Mouse (Mus musculus) splenic B cell, adult 2 months (primary cell): Measurements from ENCODE around the gene Mtcl1.

Experiments
- DNase-seq: peaks from one replicate; pipeline ENCODE4 v3.0.0-alpha.2; 2011; ENCODE audit warnings: low read depth, low spot score
- H3K27me3 ChIP-seq: 2 replicates; pipeline ENCODE4 v1.6.1; 2012; ENCODE audit warnings: mild to moderate bottlenecking, low read length, moderate library complexity, mixed read lengths; ENCODE audit not compliant: control insufficient read depth, poor library complexity, insufficient read depth, severe bottlenecking
- H3K36me3 ChIP-seq: 2 replicates; pipeline ENCODE4 v1.6.1; 2012; ENCODE audit warnings: mild to moderate bottlenecking, low read length, moderate library complexity, mixed read lengths; ENCODE audit not compliant: control insufficient read depth, poor library complexity, insufficient read depth, severe bottlenecking

Gene Mtcl1

GRCm38 (mm10) chr17:66471252-66471651, 21.7 kb upstream of the Mtcl1 start:
- no peak for DNase-seq
- H3K27me3 ChIP-seq = no peaks in the 10 kb centered on the region
- no peaks in the 10 kb centered on the region for H3K36me3 ChIP-seq

DNA sequence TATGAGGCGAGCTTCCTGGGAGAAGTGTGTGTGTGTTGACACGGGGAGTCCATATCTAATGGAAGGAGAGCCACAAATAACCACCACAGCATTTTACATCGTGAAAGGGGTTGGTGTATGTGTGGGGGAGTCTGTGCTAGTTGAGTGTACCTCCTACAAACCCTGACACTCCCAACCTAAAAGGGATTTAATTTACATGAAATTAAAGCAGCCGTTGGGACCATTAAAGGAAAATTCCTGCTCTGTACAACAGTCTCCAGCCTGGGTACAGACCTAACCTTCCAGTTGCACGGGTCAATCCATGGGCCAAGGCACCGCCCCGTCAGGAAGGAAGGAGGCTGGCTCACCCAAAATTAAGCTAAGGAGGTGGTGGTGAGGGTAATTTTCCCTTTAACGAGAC, 20.5 kb upstream of the Mtcl1 start:
- no peaks in the 10 kb centered on the region for H3K27me3 ChIP-seq
- no peak for DNase-seq
- H3K36me3 ChIP-seq = no peaks in the 10 kb centered on the region

DNA sequence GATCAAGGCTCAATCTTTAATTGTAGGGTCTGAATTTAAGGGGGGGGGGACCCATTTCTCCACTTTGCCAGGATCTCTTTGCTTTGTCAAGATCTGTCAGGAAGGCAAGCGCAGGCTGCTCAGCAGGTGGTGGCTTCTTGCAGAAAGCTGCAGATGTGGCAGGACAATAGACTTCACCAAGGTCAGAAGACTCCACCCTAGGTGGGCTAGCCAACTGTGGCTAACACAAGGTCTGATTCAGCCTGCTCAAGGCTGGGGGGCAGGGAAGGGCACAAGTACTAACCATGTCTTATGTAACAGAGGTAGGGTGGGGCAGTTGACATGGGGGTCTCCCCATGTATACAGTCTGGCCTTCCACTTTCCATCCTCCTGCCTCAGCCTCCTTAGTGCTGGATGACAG, 7.7 kb upstream of the Mtcl1 start:
- Histone ChIP-seq H3K36me3 (no peaks in the 10 kb centered on the region), H3K27me3 (peaks cover 4% of the 10 kb centered on the region; the same call in 1 of the 2 replicates)
- no peak for DNase-seq

- Histone ChIP-seq H3K27me3 (peaks cover 4% of the 10 kb centered on the region; the same call in 1 of the 2 replicates), H3K36me3 (no peaks in the 10 kb centered on the region)
- DNase-seq = peak; percentile 64
Measured at GRCm38 (mm10) chr17:66451143-66451542, 1.6 kb upstream of the Mtcl1 start.

- Histone ChIP-seq H3K36me3 (no peaks in the 10 kb centered on the region), H3K27me3 (peaks cover 4% of the 10 kb centered on the region; the same call in 1 of the 2 replicates)
- DNase-seq = no peak
Measured at GRCm38 (mm10) chr17:66450526-66451070, 1.0 kb upstream of the Mtcl1 start.

DNA sequence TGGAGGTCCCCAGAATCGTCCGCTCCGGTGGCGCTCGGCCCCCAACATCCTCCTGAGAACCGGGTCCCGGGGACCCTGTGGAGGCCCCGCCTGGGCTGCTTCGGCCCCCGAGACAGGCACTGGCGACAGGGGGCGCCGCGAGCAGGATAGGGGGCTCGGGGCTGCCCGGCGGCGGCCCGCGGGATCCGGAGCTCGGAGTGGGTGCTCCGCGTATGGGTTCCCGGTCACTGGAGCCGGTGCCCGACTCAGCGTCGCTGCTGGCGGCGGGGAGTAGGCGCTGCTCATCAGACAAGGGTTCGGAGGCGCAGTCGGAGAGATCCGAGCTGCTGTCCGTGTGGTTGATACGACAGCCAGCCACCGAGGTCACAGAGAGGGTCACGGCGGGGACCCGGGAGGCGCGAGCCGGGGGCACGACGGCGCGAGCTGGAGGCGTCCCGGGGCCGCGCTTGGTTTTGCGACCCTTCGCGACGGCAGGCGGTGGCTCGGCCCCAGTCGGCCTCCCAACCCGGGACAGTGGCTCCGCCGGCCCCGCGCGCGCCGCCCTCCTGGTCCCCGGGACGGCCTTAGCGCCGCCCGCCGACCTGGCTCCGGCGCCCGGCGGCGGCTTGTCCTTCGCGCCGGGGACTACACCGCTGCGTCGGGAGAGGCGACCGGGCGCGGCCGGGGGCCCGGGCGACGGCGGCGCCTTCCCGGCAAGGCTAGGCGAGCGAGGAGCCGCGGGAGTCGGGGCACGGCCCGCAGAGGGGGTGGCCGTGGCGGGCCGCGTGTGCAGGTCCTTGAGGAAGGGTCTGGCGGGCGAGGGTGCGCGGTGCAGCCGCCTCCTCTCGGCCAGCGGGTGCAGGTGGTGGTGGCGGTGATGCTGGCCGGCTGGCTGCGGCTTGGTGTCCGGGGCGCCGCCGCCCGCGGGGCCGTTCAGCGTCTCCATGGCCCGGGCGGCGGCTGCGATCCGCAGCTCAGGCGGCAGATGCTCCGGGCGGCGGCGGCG, 837 bp downstream of the Mtcl1 start:
- no peak for DNase-seq
- no peaks in the 10 kb centered on the region for H3K36me3 ChIP-seq
- peaks cover 4% of the 10 kb centered on the region; the same call in 1 of the 2 replicates for H3K27me3 ChIP-seq

DNA sequence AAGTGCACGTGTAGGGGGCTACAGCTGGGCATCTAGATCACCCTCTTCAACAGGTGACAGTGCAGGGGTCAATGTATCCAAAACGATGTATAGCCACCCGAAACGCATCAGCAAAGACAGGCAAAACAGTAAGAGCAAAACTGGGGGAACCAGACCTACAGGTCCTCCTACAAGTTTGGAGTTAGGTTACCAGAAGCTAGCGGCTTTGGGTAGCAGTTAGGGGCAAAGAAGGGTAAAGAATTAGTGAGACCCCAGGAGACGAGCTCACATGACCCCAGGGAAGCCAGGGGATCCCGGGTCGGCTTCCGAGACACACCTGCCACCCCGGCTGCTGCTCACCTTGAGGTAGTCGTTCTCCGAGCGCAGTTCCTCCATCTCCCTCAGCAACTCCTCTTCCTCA, 1.6 kb downstream of the Mtcl1 start:
- Histone ChIP-seq H3K27me3 (peaks cover 4% of the 10 kb centered on the region; the same call in 1 of the 2 replicates), H3K36me3 (no peaks in the 10 kb centered on the region)
- DNase-seq = no peak

GRCm38 (mm10) chr17:66447007-66447312, 2.6 kb downstream of the Mtcl1 start:
- no peak for DNase-seq
- Histone ChIP-seq H3K36me3 (no peaks in the 10 kb centered on the region), H3K27me3 (peaks cover 2% of the 10 kb centered on the region; the same call in 1 of the 2 replicates)

DNA sequence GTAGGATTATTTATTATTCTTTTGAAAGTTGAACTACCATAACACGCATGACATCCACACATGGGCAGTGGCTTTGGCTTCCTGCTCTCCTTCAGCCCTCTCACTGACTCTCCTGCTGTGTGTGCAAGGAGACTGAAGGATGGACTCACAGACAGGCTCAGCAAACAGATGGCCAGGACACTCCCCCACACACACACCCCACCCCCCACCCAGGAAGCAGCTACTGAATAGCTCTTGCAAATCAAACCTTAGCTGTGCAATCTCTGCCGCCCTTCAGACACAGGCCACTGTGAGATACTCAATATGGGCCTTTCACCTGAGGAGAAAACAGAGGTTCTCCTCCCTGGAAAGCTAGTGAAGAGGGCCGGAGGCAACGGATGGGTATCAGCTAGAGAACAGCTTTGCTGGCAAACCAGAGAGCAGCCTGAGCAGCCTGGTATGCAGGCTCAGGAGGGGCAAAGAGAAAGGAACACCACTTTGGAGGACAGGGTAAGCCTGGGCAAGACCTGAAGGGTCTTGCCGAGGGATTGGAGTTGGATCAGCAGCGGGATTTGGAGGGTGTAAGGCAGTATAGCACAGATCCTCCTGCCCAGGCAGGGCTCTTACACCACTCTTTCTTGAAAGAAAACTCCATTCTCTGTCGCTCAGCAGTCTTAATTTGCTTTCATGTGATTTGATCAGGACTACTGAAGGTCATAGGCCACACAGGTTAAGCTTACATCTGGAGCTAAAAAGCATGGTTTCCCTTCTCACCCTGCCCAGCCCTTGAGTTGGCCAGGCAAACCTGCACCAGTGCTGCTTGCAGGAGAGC, 3.1 kb downstream of the Mtcl1 start:
- H3K36me3 ChIP-seq = no peaks in the 10 kb centered on the region
- peaks cover 2% of the 10 kb centered on the region; the same call in 1 of the 2 replicates for H3K27me3 ChIP-seq
- DNase-seq = no peak

DNA sequence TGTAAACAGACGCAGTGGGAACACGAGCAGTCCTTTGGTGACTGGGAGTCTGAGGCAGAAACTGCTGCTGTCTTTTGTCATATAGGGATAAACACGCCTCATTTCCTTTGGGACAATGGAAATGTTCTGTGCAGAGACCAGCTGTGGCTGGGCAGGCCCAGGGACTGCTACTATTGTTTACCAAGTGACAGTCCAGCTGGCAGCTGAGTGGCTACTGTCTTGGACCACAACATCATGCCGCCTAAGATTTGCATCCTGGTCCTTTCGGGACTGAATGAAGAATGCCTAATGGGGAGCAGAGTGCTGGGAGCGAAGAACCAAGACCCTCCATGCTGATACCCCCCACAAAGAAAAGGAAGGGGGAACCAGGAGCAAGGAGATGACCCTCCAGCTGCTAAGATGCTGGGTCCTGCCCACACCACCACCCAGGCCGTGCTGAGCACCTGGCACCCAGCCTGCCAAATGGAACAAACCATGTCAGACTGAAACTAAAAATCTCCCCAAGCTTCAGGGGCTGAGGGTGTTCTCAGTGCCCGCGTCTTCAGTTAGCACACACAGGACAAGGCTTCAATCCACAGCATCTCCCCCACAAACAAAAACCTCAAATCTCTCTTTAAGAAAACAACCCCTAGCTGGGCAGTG, 5.4 kb downstream of the Mtcl1 start:
- peaks cover 2% of the 10 kb centered on the region; the same call in 1 of the 2 replicates for H3K27me3 ChIP-seq
- no peak for DNase-seq
- no peaks in the 10 kb centered on the region for H3K36me3 ChIP-seq

- DNase-seq = no peak
- Histone ChIP-seq H3K27me3 (no peaks in the 10 kb centered on the region), H3K36me3 (no peaks in the 10 kb centered on the region)
Measured at GRCm38 (mm10) chr17:66439888-66440287, 9.7 kb downstream of the Mtcl1 start.

DNA sequence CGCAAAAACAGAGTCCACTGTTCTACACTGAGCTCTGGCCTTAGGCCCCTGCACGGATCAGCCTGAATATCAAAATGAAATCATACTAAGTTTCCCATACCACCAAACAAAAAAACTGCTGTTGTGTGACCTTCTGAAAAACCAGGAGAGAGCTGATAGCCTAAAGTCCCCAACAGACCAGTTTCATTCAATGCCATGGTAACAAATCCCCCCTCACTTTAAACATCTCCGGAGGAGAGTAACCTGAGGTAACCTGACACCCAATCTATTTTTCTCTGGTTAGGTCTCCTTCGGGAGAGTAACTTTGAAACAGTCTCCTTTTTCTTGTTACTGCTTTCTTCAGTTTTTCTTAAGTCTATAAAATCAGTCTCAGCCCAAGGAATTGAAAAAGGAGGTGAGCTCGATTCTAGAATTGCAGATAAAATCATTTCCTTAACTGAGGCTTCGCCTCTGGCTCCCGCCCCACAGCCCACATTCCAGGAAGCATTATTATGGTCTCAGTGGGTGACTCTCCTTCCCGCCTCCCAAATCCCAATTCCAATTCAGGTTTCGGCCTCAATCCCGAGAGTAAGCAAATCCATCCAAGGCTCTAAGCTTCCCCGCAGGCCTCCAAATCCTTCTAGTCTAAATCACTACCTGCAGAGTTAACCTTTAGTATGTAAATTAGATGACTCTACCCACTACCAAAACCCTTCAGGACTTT, 10.3 kb downstream of the Mtcl1 start:
- H3K27me3 ChIP-seq = no peaks in the 10 kb centered on the region
- H3K36me3 ChIP-seq = no peaks in the 10 kb centered on the region
- no peak for DNase-seq

DNA sequence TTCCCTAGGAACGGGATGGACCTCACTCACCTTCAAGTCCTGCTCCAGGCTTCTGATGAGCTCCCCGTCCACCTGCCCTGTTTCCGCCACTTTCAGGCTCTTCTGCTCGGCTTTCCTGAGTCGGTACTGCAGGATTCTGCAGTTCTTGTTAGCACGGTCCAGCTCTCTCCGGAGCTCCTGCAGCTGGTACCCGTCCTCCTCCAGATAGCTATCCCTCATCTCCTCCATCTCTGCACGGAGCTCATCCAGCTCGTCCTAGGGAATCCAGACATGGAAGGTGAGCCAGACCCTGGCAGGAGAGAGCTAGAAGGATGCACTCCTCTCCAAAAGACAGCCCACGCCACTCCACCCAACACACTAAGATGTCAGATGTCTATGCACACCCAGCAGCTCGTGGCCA, 11.4 kb downstream of the Mtcl1 start:
- no peaks in the 10 kb centered on the region for H3K27me3 ChIP-seq
- no peak for DNase-seq
- H3K36me3 ChIP-seq = no peaks in the 10 kb centered on the region

DNA sequence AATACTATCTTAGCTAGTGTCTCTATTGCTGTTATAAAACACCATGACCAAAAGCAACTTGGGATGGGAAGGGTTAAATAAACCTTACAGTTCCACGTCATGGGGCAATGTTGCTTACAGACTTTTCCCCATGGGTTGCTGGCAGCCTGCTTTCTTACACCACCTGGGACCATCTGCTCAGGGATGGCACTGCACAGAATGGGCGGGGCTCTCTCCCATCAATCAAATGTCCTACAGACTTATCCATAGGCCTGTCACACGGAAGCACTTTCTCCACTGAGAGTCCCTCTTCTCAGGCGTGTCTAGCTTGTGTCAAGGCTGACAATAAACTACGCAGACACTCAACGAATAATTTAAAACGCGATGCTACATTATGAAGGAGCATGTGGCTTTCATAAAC, 12.7 kb downstream of the Mtcl1 start:
- no peaks in the 10 kb centered on the region for H3K27me3 ChIP-seq
- H3K36me3 ChIP-seq = no peaks in the 10 kb centered on the region
- no peak for DNase-seq
